Mouse (Mus musculus): ENCODE measurements around the gene Cdca4.
"Not testable (repeated sequence)": the region's sequence is repeated elsewhere in the genome, so short reads cannot be mapped to it uniquely, and the experiment has no call there.

The Cdca4 gene

GRCm38 (mm10) chr12:112822676-112823075 is 6.5 kb downstream of the Cdca4 start:
- no peak for ATAC-seq (ENCODE audit: low TSS enrichment)

DNA sequence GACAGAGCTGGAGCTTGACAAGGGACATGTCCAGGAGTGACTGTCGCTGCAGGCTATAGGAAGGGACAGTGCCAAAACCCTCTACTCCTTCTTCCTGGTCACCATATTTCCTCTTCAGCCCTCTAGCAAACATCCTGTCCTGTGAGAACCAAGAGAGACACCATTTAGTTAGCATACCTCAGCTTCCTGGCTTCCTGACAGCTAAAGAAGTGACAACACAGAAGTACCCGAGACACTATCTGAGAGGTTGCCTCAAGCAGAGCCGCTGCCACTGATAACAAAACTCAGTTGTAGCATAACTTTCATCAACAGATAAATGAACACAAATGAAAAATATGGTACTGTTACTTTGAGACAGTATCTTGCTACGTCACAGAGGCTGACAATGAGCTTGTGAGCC is 7.2 kb downstream of the Cdca4 start:
- no peak for ATAC-seq (ENCODE audit: low TSS enrichment)

GRCm38 (mm10) chr12:112821216-112821615 is 8.0 kb downstream of the Cdca4 start:
- ATAC-seq (ENCODE audit: low TSS enrichment), result no peak

DNA sequence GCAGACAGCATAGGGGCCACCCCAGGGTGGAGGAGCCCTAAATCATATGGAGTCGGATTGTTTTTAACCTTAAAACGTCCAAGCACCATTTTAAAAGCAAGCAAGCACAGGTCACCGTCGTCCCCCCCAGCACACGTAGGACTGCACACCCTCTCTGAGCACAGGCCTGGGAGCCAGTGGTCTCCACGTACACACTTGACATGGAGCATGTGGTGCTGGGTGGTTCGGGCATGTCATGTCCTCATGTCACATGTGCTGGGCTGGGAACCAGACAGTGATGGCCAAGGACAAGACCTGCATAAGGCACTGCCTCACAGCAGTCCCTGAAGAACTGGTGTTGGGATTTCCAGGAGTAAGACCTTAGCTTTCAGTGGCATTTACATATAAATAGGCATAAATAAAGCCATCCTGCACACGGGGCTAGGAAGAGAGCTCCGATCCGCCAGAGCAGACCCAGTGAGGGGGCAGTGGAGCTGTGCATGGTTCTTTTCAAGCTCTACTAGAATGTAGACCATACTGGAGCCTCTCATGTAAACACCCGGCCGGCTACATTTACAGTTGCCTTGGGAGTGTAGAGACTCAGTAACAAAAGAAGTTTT is 8.7 kb downstream of the Cdca4 start:
- ATAC-seq (ENCODE audit: low TSS enrichment), result no peak

GRCm38 (mm10) chr12:112819057-112819662 is 10.1 kb downstream of the Cdca4 start:
- no peak for ATAC-seq (ENCODE audit: low TSS enrichment)

DNA sequence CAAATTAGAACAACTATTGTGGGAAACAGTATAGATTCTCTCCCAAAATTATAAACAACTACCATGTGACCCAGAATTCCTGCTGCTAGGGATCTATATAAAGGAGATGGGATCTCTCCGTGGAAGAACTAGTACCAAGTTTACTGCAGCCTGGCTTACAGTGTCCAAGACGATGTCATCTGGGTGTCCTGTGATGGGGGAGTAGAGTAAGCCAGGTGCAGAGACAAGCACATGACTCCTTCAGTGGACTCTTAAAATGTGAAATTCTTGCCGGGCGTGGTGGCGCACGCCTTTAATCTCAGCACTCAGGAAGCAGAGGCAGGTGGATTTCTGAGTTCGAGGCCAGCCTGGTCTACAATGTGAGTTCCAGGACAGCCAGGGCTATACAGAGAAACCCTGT is 12.4 kb downstream of the Cdca4 start:
- not testable (repeated sequence) for ATAC-seq (ENCODE audit: low TSS enrichment)

DNA sequence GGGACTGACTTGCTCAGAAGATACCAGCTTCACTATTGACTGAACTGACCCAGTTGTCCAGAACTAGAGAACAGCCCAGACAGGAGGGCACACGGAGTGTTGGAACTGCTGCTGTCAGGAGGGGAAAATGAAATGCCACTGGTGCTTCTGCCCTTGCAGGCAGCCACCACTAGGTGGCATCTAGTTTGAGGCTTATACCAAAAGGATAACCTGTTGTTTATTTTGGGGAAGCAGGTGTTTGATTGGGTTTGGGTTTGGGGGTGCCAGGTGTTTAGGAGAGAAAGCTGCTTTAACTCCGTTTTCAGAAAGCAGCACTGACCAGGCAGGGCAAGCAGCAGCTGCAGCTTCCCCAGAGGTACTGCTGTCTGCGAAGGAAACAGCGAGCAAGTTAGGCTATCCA is 12.9 kb downstream of the Cdca4 start:
- peak; percentile 53; the same call in 1 of the 2 replicates for ATAC-seq (ENCODE audit: low TSS enrichment)

- no peak for ATAC-seq (ENCODE audit: low TSS enrichment)
Observed at GRCm38 (mm10) chr12:112814682-112815470, 14.3 kb downstream of the Cdca4 start.

DNA sequence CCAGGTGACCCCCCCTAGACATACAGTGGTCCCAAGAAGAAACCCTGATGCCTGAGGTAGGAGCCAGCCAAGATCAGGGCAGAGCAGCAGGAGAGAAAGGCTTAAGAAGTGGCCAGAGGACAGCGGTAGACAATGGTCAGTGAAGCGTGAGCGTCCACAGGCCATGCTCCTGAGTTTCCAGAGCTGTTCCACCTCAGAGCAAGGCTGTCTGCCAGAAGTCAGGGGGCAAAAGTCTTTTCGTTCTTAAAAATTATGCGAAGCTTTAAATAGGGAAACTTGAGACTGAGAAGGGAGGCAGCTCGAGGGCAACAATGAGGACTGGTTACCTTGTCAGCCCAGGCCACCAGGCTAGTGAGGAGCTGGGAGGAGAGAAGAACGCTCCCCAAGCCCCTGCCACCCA is 15.9 kb downstream of the Cdca4 start:
- no peak for ATAC-seq (ENCODE audit: low TSS enrichment)

GRCm38 (mm10) chr12:112810092-112810885 is 18.9 kb downstream of the Cdca4 start:
- no peak for ATAC-seq (ENCODE audit: low TSS enrichment)

DNA sequence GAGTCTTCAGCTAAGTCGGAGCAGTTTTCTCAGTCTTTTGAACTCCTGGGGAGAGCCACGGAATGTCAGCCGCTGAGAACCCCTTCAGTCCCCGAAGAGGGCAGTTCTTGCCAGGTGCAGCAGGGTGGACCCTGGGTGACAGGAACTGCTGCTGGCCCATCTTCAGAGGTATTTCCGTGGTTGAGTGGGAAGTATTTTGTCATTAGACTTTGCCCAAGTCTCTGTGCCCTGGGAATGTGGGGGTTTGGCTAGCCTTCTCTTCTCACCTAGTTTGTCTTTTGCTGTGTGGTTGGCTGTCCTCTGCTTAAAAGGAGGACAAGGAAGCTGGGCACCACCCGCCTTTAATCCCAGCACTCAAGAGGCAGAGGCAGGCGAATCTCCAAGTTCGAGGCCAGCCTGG is 19.6 kb downstream of the Cdca4 start:
- ATAC-seq (ENCODE audit: low TSS enrichment), result no peak

DNA sequence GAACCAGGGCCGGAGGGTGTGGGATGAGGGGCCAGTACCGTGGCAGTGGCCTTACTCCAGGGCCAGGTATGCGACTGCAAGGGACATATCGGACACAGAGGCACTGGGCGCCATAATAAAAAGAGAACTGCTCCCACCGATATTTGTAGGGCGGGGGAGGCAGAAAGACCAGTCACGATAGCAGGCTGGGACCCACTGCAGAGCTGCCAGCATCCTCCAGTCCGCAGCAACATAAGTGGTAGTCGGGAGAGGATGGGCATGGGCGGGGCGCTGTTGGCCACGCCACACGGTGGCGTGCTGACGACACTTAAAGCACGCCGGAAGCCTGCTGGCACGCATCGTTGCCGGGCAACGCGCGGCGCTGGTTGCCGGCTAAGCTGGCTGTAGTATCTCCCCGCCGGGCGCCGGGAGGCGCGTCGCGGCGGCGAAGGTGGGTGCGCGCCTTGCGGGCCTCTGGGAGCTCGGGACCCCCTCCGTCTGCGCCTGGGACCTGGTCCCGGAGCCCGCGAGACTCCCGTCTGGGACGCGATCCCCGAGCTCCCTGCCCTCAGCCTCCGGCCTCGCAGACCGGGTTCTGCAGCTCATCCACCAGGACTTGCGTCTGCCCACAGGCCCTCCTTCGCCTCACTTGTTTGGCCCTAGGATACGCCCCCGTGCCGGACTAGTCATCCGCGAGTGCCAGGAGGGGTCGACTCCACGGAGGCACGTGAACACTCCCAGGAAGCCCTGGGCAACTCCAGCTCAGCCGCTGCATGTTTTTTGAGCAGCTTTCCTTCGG is 20.4 kb downstream of the Cdca4 start, which contains the start of gene Clba1:
Clba1 (plus strand) TSS at position 351 of the 778 bp plus-strand sequence.
- ATAC-seq (ENCODE audit: low TSS enrichment), result peak; percentile 94

GRCm38 (mm10) chr12:112808212-112808586 is 21.0 kb downstream of the Cdca4 start:
- ATAC-seq (ENCODE audit: low TSS enrichment), result peak; percentile 1; the same call in 1 of the 2 replicates

DNA sequence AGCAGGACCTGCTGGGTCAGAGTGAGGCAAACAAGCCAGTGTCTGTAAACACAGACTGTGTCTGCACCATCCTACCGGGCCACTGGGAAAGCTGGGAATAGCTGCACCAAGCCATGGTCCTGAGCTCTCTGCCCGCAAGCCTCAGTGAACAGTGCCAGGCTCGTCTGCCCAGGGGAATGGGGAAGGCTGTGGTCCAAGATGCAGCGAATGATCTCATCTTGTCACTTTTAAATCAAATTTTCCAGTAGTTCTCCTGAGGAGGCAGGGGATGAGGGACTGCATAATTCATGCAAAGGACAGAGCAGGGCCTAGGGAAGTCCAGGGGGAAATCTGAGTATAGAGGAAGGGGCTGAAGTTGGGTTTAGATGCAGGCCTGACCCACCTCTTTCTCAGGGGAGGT is 21.4 kb downstream of the Cdca4 start:
- no peak for ATAC-seq (ENCODE audit: low TSS enrichment)

- no peak for ATAC-seq (ENCODE audit: low TSS enrichment)
Observed at GRCm38 (mm10) chr12:112806044-112806443, 23.2 kb downstream of the Cdca4 start.

GRCm38 (mm10) chr12:112804046-112804445 is 25.2 kb downstream of the Cdca4 start:
- no peak for ATAC-seq (ENCODE audit: low TSS enrichment)

GRCm38 (mm10) chr12:112802917-112803316 is 26.3 kb downstream of the Cdca4 start:
- ATAC-seq (ENCODE audit: low TSS enrichment), result no peak

DNA sequence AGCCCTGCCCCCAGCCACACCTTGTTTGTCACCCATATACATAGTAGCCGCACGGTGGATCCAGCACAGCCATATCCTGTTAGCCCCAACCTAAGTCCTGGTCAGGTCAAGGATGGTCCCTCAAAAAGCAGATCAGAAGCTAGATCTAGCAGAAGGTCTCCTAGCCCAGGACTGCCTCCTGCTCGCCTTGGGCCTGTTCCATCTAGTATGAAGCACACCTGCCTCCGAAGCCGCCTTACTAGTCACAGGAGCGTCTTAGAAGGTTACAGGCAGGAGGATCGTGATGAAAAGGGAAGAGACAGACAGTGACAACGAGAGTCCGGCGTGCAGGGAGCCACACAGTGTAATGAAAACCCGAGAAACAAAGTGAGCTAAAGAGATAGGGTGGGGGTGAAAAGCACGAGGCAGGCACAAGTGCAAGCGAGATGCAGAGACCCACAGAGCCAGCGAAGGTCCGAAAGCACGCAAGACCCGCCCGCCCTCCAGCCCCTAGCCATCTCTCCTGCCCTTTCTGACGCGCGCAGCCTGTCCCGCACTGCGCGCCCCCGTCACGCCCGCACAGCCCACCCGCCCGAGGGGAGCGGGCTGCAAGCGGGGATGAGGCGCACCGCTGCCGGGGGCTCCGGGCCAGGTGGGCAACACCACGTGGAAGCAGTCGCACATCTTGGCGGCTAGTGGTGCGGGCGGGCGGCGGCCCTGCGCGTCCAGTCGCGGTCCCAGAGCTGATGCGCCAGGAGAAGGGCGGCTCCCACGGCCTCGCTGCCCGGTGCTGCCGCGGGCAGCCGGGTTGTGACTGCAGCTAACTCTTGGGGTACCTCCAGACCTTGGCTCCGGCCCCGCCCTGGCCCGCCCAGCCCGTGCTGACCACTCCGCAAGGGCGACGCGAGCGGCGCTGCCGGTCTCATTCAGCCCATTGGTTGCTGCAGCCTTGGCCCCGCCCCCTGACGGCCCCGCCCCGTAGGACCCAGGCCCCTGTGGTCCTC is 27.1 kb downstream of the Cdca4 start, which contains the start of gene Ahnak2:
Ahnak2 (minus strand) TSS at position 794 of the 983 bp plus-strand sequence.
- ATAC-seq (ENCODE audit: low TSS enrichment), result no peak

- ATAC-seq (ENCODE audit: low TSS enrichment), result no peak
Observed at GRCm38 (mm10) chr12:112800476-112800875, 28.7 kb downstream of the Cdca4 start.

Measured in frontal cortex, adult (tissue).